Mouse (Mus musculus): ENCODE measurements at regions not wholly inside any gene's neighbourhood (a gene's known extent, or its start where the extent isn't known, plus 50 kb on each side); places are given as distances from the start of the nearest gene placed in this dataset.
"Not testable (repeated sequence)": the region's sequence is repeated elsewhere in the genome, so short reads cannot be mapped to it uniquely, and the experiment has no call there.

GRCm38 (mm10) chr14:52566920-52567319 lies 71.4 kb upstream of the Olfr1507 start:
- no peaks in the 10 kb centered on the region for H3K9me3 ChIP-seq (ENCODE audit: low read length)
- no peak overlapping the region for H3K4me3 ChIP-seq (ENCODE audit: low read depth, low read length)
- H3K4me2 ChIP-seq (ENCODE audit: low read depth, low read length), result no peak overlapping the region
- DNase-seq, result no peak
- H3K9ac ChIP-seq (replicated peaks), result no peak overlapping the region
- TF ChIP-seq CTCF (IDR thresholded peaks at IDR 0.05; ENCODE audit: low read depth), result no peak
- TF ChIP-seq EP300 (IDR thresholded peaks at IDR 0.05; ENCODE audit: low read depth), result no peak
- H3K4me1 ChIP-seq (ENCODE audit: insufficient read depth), result no peaks in the 10 kb centered on the region
- no peak overlapping the region for H3K27ac ChIP-seq (ENCODE audit: low read depth)
- no peak for ATAC-seq
- H3K27me3 ChIP-seq (ENCODE audit: insufficient read depth, low read length), result no peaks in the 10 kb centered on the region
- WGBS (ENCODE audit: insufficient replicate concordance), result 79% methylated on average over 5 of the region's 5 CpGs
- no peaks in the 10 kb centered on the region for H3K36me3 ChIP-seq (replicated peaks; ENCODE audit: insufficient read depth, low read length)

- no peak overlapping the region for H3K4me2 ChIP-seq (ENCODE audit: low read depth, low read length)
- H3K36me3 ChIP-seq (replicated peaks; ENCODE audit: insufficient read depth, low read length), result no peaks in the 10 kb centered on the region
- DNase-seq (no peak), ATAC-seq (no peak)
- H3K9ac ChIP-seq (replicated peaks), result no peak overlapping the region
- H3K9me3 ChIP-seq (ENCODE audit: low read length), result no peaks in the 10 kb centered on the region
- 42% methylated on average over 4 of the region's 4 CpGs for WGBS (ENCODE audit: insufficient replicate concordance)
- H3K27ac ChIP-seq (ENCODE audit: low read depth), result no peak overlapping the region
- no peak overlapping the region for H3K4me3 ChIP-seq (ENCODE audit: low read depth, low read length)
- no peaks in the 10 kb centered on the region for H3K4me1 ChIP-seq (ENCODE audit: insufficient read depth)
- TF ChIP-seq EP300 (IDR thresholded peaks at IDR 0.05; ENCODE audit: low read depth), result no peak
- TF ChIP-seq CTCF (IDR thresholded peaks at IDR 0.05; ENCODE audit: low read depth), result no peak
- H3K27me3 ChIP-seq (ENCODE audit: insufficient read depth, low read length), result no peaks in the 10 kb centered on the region
Observed at GRCm38 (mm10) chr14:52565606-52566005, 70.1 kb upstream of the Olfr1507 start.

GRCm38 (mm10) chr14:52556340-52556739 lies 60.8 kb upstream of the Olfr1507 start:
- H3K27me3 ChIP-seq (ENCODE audit: insufficient read depth, low read length); H3K9ac ChIP-seq (replicated peaks); H3K27ac ChIP-seq (ENCODE audit: low read depth); ATAC-seq; H3K9me3 ChIP-seq (ENCODE audit: low read length); H3K4me2 ChIP-seq (ENCODE audit: low read depth, low read length); H3K4me1 ChIP-seq (ENCODE audit: insufficient read depth); DNase-seq; H3K36me3 ChIP-seq (replicated peaks; ENCODE audit: insufficient read depth, low read length); H3K4me3 ChIP-seq (ENCODE audit: low read depth, low read length): not testable (repeated sequence)
- 86% methylated on average over 13 of the region's 13 CpGs for WGBS (ENCODE audit: insufficient replicate concordance)

- no peak overlapping the region for H3K4me3 ChIP-seq (ENCODE audit: low read depth, low read length)
- no peak overlapping the region for H3K27ac ChIP-seq (ENCODE audit: low read depth)
- no peaks in the 10 kb centered on the region for H3K27me3 ChIP-seq (ENCODE audit: insufficient read depth, low read length)
- no peak overlapping the region for H3K9ac ChIP-seq (replicated peaks)
- H3K36me3 ChIP-seq (replicated peaks; ENCODE audit: insufficient read depth, low read length), result no peaks in the 10 kb centered on the region
- TF ChIP-seq EP300 (IDR thresholded peaks at IDR 0.05; ENCODE audit: low read depth) (no peak), CTCF (IDR thresholded peaks at IDR 0.05; ENCODE audit: low read depth) (no peak)
- ATAC-seq (no peak), DNase-seq (no peak)
- H3K4me2 ChIP-seq (ENCODE audit: low read depth, low read length), result no peak overlapping the region
- no peaks in the 10 kb centered on the region for H3K4me1 ChIP-seq (ENCODE audit: insufficient read depth)
- H3K9me3 ChIP-seq (ENCODE audit: low read length), result no peaks in the 10 kb centered on the region
Observed at GRCm38 (mm10) chr14:52553399-52553798, 57.9 kb upstream of the Olfr1507 start.

- WGBS (ENCODE audit: insufficient replicate concordance), result 48% methylated on average over 1 of the region's 1 CpGs
- TF ChIP-seq EP300 (IDR thresholded peaks at IDR 0.05; ENCODE audit: low read depth) (no peak), CTCF (IDR thresholded peaks at IDR 0.05; ENCODE audit: low read depth) (no peak)
- no peaks in the 10 kb centered on the region for H3K9me3 ChIP-seq (ENCODE audit: low read length)
Observed at GRCm38 (mm10) chr14:52547933-52548332, 52.4 kb upstream of the Olfr1507 start.

More at GRCm38 (mm10) chr14:52547933-52548332, 52.4 kb upstream of the Olfr1507 start:
- Histone ChIP-seq H3K27ac (ENCODE audit: low read depth) (no peak overlapping the region), H3K9ac (replicated peaks) (no peak overlapping the region), H3K27me3 (ENCODE audit: insufficient read depth, low read length) (no peaks in the 10 kb centered on the region), H3K4me3 (ENCODE audit: low read depth, low read length) (no peak overlapping the region), H3K4me2 (ENCODE audit: low read depth, low read length) (no peak overlapping the region), H3K4me1 (ENCODE audit: insufficient read depth) (no peaks in the 10 kb centered on the region), H3K36me3 (replicated peaks; ENCODE audit: insufficient read depth, low read length) (no peaks in the 10 kb centered on the region)
- ATAC-seq, result no peak
- no peak for DNase-seq
